Mouse (Mus musculus) limb, embryonic 11.5 days (tissue): ENCODE data around the gene Far1. TPM values are rescaled to one million over a fixed set of nuclear protein-coding genes. Genes with fewer than 3 reads are reported as not detected.

Source experiments
- ATAC-seq: fragments of 200-750 bp; cut with Nextera tagmentation; 2 replicates; pipeline ENCODE4 v1.8.0; 2017; ENCODE audit warnings: low read depth; ENCODE audit not compliant: insufficient number of reproducible peaks, low FRiP score, low TSS enrichment
- DNase-seq: peaks from one replicate; pipeline ENCODE4 v3.0.0-alpha.2; 2015; ENCODE audit warnings: low spot score
- H3K27ac ChIP-seq: fragments of 300-500 bp; sonication (generic); replicated peaks from 2 replicates; pipeline ENCODE4 v1.5.1; 2014; ENCODE audit warnings: low read depth, mild to moderate bottlenecking, low read length
- H3K27me3 ChIP-seq: fragments of 300-500 bp; sonication (generic); 2 replicates; pipeline ENCODE4 v1.6.1; 2014; ENCODE audit warnings: mild to moderate bottlenecking, low read length, mixed read lengths; ENCODE audit not compliant: control insufficient read depth, insufficient read depth
- H3K36me3 ChIP-seq: fragments of 300-500 bp; sonication (generic); 2 replicates; pipeline ENCODE4 v1.6.1; 2014; ENCODE audit warnings: mild to moderate bottlenecking, low read length, moderate library complexity, mixed read lengths; ENCODE audit not compliant: control insufficient read depth, insufficient read depth
- H3K4me1 ChIP-seq: fragments of 300-500 bp; sonication (generic); 2 replicates; pipeline ENCODE4 v1.6.1; 2014; ENCODE audit warnings: low read length, mixed read lengths; ENCODE audit not compliant: control insufficient read depth, insufficient read depth
- H3K4me2 ChIP-seq: fragments of 300-500 bp; sonication (generic); 2 replicates; pipeline ENCODE4 v1.6.1; 2014; ENCODE audit warnings: low read depth, mild to moderate bottlenecking, moderate library complexity; ENCODE audit not compliant: severe bottlenecking
- H3K4me3 ChIP-seq: fragments of 300-500 bp; sonication (generic); 2 replicates; pipeline ENCODE4 v1.5.1; 2014; ENCODE audit warnings: low read depth, low read length
- H3K9ac ChIP-seq: fragments of 300-500 bp; sonication (generic); 2 replicates; pipeline ENCODE4 v1.6.1; 2014; ENCODE audit warnings: mild to moderate bottlenecking, low read length
- H3K9me3 ChIP-seq: fragments of 300-500 bp; sonication (generic); 2 replicates; pipeline ENCODE4 v1.6.1; 2016; ENCODE audit warnings: low read length; ENCODE audit not compliant: control insufficient read depth
- WGBS: fragments of 180-500 bp; shearing (Covaris S2); extraction: QIAGEN DNeasy Blood & Tissue Kit; methylation state at CpG from one replicate; pipeline ENCODE4 v1.1.7; 2014; 5-methylcytosine and 5-hydroxymethylcytosine counted together
- polyA plus RNA-seq: library from polyadenylated mRNA; unstranded; fragments of >200 nt; fragmentation: Nextera tagmentation; extraction: Ambion mirVana; gene quantifications from 2 replicates; pipeline ENCODE4 v1.2.1, GENCODE M21; 2014

Far1 gene
- polyA plus RNA-seq, 1 experiment from 2014 or later, result 79.4 TPM

DNA sequence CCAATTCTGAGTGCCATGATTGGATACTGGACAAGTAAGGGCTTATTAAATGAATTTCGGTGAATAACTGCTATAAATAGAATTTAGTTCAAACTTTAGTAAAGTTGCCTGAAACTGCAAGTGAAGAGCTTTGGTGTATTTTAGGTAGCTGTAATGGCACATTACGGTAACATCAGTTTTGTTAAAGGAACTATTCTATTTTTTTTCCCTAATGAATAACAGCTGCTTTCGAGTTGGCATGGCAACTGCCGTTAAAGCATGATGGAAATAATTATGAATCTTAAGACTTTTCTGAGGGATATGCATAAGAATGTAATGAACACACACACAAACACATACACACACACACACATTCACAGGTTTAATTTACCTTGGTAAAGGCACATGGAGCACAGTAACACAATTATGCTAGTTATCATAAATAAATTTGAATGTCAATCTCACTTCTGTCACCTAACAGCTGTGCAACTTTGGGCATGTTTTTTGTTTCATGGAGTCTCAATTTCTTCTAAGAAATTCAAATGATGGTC lies 8.1 kb upstream of the Far1 start:
- Histone ChIP-seq H3K4me3 (no peak overlapping the region), H3K4me2 (no peak overlapping the region), H3K9me3 (no peaks in the 10 kb centered on the region), H3K36me3 (no peaks in the 10 kb centered on the region), H3K4me1 (no peaks in the 10 kb centered on the region), H3K27ac (no peak overlapping the region), H3K9ac (no peak overlapping the region), H3K27me3 (no peaks in the 10 kb centered on the region)
- DNase-seq (no peak), ATAC-seq (no peak)
- 56% methylated on average over 4 of the region's 4 CpGs for WGBS

DNA sequence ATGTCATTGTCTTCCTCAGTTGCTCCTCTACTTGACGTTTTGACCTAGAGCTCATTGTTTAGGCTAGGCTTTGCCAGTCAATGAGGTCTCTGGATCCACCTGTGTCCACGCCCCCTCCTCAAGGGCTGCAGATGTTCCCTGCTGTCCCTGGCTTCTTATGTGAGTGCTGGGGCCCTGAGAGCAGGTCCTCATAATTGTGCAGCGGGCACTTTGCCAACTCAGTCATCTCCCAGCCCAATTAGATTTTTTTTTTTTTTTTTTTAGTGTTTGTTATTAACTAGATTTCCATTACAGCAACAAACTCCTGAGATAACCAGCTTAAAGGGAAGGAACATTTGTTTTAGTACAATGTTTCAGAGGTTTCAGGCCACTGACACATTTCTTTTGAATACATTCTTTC lies 5.8 kb upstream of the Far1 start:
- H3K4me1 ChIP-seq, result no peaks in the 10 kb centered on the region
- 63% methylated on average over 3 of the region's 3 CpGs for WGBS
- DNase-seq (no peak), ATAC-seq (no peak)
- H3K9me3 ChIP-seq, result no peaks in the 10 kb centered on the region
- no peak overlapping the region for H3K9ac ChIP-seq
- H3K36me3 ChIP-seq, result no peaks in the 10 kb centered on the region
- H3K4me3 ChIP-seq, result no peak overlapping the region
- H3K27ac ChIP-seq, result no peak overlapping the region
- H3K27me3 ChIP-seq, result no peaks in the 10 kb centered on the region
- no peak overlapping the region for H3K4me2 ChIP-seq

DNA sequence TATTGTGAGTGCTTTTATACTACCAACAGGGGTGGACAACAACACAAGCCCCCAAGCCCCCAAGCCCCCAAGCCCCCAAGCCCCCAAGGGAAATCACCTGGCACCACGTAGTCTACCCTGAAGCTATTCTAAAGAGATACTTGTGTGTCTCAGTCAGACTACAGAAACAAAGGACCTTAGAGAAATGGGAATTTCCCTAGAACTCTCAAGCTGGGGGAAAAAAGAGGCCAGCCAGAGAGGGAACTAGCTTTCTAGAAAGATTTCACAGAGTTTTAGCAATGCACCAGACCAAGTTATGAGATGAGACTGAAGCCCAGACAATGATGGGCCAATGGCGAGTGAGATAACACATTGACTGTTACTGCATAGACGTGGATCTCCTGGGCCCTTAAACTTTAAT lies 2.2 kb upstream of the Far1 start:
- whole genome bisulfite sequencing, result 79% methylated on average over 3 of the region's 3 CpGs
- ATAC-seq, result no peak
- H3K4me3 ChIP-seq, result no peak overlapping the region

DNA sequence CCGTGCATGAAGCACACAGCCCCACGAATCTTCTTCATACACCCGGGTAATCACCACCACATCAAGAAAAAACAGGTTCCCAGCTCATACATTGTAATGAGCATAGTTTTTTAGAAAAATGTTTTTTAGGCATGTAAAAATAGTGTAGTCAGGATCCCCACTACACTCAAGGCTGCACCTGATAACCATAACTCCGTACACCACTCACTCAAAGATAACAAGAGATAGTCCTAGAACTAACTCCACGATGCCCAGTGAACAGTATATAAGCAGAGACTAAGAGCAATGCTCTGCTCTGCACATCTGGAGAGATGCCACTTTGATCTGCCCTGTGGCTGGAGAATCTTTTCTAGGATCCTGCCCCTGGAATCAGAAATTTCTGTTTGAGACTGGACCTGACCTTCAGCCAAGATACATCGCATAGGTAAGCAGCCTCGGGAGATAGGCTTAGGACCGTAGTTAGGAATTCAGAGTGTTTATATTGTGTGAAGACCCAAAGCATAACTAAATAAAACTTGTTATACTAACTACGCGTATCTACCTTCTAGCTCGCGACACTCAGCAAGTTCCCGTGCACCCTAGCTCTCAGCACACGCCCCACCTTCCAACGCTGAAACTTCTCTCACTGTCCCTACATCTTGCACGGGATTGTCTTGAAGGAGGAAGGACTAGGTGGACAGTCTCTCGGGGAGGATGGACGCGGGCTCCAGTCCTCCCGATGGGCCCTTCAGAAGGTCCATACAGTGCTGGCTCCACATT lies 928 bp upstream of the Far1 start:
- no peaks in the 10 kb centered on the region for H3K36me3 ChIP-seq
- 18% methylated on average over 20 of the region's 20 CpGs for WGBS
- no peaks in the 10 kb centered on the region for H3K27me3 ChIP-seq
- peak overlapping the region; percentile 96 for H3K4me3 ChIP-seq
- H3K4me1 ChIP-seq, result 0 out of 2 replicates have a peak, but pooled peaks cover 3% of the 10 kb centered on the region
- H3K27ac ChIP-seq, result no peak overlapping the region
- H3K9ac ChIP-seq, result peak overlapping the region; percentile 66
- peak overlapping the region; percentile 87 for H3K4me2 ChIP-seq
- no peak for ATAC-seq
- H3K9me3 ChIP-seq, result no peaks in the 10 kb centered on the region
- DNase-seq, result no peak

More for the DNA sequence above, 2.2 kb upstream of the Far1 start:
- no peaks in the 10 kb centered on the region for H3K27me3 ChIP-seq
- H3K9ac ChIP-seq, result no peak overlapping the region
- H3K36me3 ChIP-seq, result no peaks in the 10 kb centered on the region
- no peaks in the 10 kb centered on the region for H3K9me3 ChIP-seq
- 0 out of 2 replicates have a peak, but pooled peaks cover 3% of the 10 kb centered on the region for H3K4me1 ChIP-seq
- DNase-seq, result no peak
- no peak overlapping the region for H3K27ac ChIP-seq
- no peak overlapping the region for H3K4me2 ChIP-seq

DNA sequence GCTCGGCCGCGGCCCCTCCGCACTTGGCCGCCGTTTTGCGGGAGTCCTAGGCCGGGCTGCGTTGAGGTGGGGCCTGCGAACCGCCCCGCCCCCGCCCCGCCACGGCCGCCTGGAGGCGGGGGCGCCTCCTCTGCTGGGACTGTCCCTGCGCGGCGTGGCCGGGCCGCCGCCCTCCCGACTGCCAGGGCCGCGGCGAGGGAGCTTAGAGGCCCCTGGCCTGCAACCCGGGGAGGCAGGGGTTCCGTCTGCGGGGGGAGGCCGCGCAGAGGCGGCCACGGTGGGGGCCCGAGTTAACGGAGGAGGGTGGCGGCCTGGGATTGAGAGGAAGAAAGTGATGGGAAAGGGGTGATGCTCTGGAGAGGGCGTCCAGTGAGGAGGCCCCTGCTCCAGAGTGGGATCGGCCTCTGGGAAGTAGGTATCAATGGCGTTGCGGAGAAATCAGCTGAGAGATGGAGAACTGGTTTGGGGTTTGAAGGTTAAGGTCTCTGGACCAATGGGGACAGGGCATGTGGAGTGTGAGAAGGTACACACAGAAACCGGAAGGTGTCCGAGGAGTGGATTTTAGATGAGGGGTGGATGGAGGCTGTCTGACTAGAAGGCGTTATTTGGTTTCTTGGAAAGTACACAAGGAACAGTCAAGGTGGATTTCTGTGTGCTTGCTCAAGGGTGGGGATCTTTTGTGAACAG lies 472 bp downstream of the Far1 start:
- Histone ChIP-seq H3K9me3 (no peaks in the 10 kb centered on the region), H3K9ac (peak overlapping the region; percentile 95), H3K36me3 (no peaks in the 10 kb centered on the region), H3K4me2 (peak overlapping the region; percentile 63), H3K4me1 (0 out of 2 replicates have a peak, but pooled peaks cover 3% of the 10 kb centered on the region), H3K27ac (peak overlapping the region; percentile 85), H3K27me3 (no peaks in the 10 kb centered on the region), H3K4me3 (peak overlapping the region; percentile 96)
- ATAC-seq (peak; percentile 80), DNase-seq (peak; percentile 52)
- WGBS, result 0% methylated on average over 42 of the region's 45 CpGs

DNA sequence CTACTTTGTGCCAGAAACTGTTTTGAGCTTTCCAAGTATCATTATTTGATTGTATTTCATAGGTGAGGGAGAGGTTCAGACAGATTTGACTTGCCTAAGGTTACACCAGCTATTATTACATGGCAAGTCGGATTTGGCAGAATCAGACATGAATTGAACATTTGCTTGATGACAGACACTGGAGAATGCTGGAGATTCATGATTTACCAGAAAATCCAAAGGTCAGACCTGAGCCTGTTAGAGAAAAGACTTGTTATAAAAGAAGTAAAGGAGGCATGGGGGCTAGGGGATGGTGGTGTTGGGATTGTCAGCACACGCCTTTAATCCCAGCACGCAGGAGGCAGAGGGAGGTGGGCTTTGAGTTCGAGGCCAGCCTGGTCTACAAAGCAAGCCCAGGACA lies 2.2 kb downstream of the Far1 start:
- H3K27me3 ChIP-seq, result no peaks in the 10 kb centered on the region
- WGBS, result 91% methylated on average over 4 of the region's 4 CpGs
- no peaks in the 10 kb centered on the region for H3K36me3 ChIP-seq
- H3K4me1 ChIP-seq, result 0 out of 2 replicates have a peak, but pooled peaks cover 3% of the 10 kb centered on the region
- H3K9ac ChIP-seq, result no peak overlapping the region
- DNase-seq, result no peak
- H3K9me3 ChIP-seq, result no peaks in the 10 kb centered on the region
- no peak for ATAC-seq
- no peak overlapping the region for H3K4me2 ChIP-seq
- H3K27ac ChIP-seq, result no peak overlapping the region
- no peak overlapping the region for H3K4me3 ChIP-seq

DNA sequence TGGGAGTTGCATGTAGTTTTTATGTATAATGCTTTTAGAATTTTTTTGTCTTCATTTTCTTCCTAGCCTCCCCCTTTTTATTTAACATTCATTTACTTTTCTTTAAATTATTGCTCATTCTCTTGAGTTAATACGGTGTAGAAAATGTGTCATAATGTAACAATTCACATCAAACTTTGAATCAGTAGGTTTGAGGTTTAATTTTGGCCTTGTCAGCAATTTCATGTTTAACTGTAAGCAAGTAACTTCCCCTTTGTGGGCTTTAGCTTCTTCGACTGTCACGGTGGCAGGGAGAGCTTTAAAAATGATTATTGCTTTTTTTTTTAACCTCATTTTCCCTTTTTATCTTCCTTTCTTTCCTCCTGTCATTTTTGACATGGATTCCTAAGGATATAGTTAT lies 4.8 kb downstream of the Far1 start:
- H3K9ac ChIP-seq, result no peak overlapping the region
- WGBS, result 78% methylated on average over 3 of the region's 3 CpGs
- 0 out of 2 replicates have a peak, but pooled peaks cover 3% of the 10 kb centered on the region for H3K4me1 ChIP-seq
- H3K4me2 ChIP-seq, result no peak overlapping the region
- H3K36me3 ChIP-seq, result no peaks in the 10 kb centered on the region
- ATAC-seq (no peak), DNase-seq (no peak)
- no peak overlapping the region for H3K4me3 ChIP-seq
- H3K27ac ChIP-seq, result no peak overlapping the region
- no peaks in the 10 kb centered on the region for H3K9me3 ChIP-seq
- no peaks in the 10 kb centered on the region for H3K27me3 ChIP-seq

DNA sequence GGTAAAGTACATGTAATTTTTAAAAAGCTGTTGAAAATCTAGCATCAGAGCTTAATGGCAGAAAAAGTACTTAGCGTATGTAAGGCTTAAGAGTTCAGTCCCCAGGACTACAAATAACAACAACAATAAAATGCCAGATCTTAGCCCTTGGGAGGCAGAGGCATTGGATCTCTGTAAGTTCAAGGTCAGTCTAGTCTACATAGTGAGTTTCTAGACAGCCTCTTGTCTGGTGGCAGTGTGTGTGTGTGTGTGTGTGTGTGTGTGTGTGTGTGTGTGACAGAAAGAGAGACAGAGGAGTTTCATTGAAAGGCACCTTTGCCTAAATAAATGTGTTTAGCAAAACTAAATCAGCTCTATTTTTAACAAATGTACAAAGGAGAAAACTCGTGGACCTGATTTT lies 5.3 kb downstream of the Far1 start:
- H3K4me3 ChIP-seq, result no peak overlapping the region
- no peaks in the 10 kb centered on the region for H3K27me3 ChIP-seq
- 85% methylated on average over 2 of the region's 2 CpGs for WGBS
- DNase-seq (no peak), ATAC-seq (no peak)
- no peak overlapping the region for H3K27ac ChIP-seq
- no peak overlapping the region for H3K4me2 ChIP-seq
- H3K36me3 ChIP-seq, result no peaks in the 10 kb centered on the region
- H3K9me3 ChIP-seq, result no peaks in the 10 kb centered on the region
- H3K4me1 ChIP-seq, result 0 out of 2 replicates have a peak, but pooled peaks cover 3% of the 10 kb centered on the region
- H3K9ac ChIP-seq, result no peak overlapping the region
